Mouse (Mus musculus): ENCODE data around the gene Arhgef28. TPM values are rescaled to one million over a fixed set of nuclear protein-coding genes. Genes with fewer than 3 reads are reported as not detected.

Gene Arhgef28
- polyA plus RNA-seq, 1 experiment from 2014 or later: 10.8 TPM

GRCm38 (mm10) chr13:97902821-97903220, 303.4 kb downstream of the Arhgef28 start:
- H3K27ac ChIP-seq (replicated peaks in 1 of 2; ENCODE audit: control insufficient read depth in 1 of 2, insufficient read depth in 1 of 2, low read depth in 2 of 2, low read length in 2 of 2): no peak overlapping the region
- no peak for ATAC-seq (ENCODE audit: insufficient number of reproducible peaks, insufficient read depth, low FRiP score, low read depth)
- no peak overlapping the region for H3K9ac ChIP-seq (ENCODE audit: low read length)
- peaks cover 0 to 3% of the 10 kb centered on the region in 2 experiments; a peak in 1 of 4 replicates for H3K4me1 ChIP-seq (ENCODE audit: control insufficient read depth in 2 of 2, insufficient read depth in 2 of 2, low read length in 2 of 2)
- no peak overlapping the region for H3K4me2 ChIP-seq (ENCODE audit: low read length)
- H3K27me3 ChIP-seq (ENCODE audit: control insufficient read depth, insufficient read depth, low read length): no peaks in the 10 kb centered on the region
- H3K9me3 ChIP-seq (ENCODE audit: control insufficient read depth, low read length): no peaks in the 10 kb centered on the region
- WGBS: 87% methylated on average over 8 of the region's 8 CpGs
- H3K4me3 ChIP-seq (ENCODE audit: control insufficient read depth in 1 of 2, insufficient read depth in 1 of 2, low read depth in 1 of 2, low read length in 2 of 2): no peak overlapping the region
- no peaks in the 10 kb centered on the region for H3K36me3 ChIP-seq (ENCODE audit: control insufficient read depth, insufficient read depth, low read length)

- no peak overlapping the region for H3K4me3 ChIP-seq (ENCODE audit: control insufficient read depth in 1 of 2, insufficient read depth in 1 of 2, low read depth in 1 of 2, low read length in 2 of 2)
- H3K4me2 ChIP-seq (ENCODE audit: low read length): no peak overlapping the region
- no peak overlapping the region for H3K9ac ChIP-seq (ENCODE audit: low read length)
- no peaks in the 10 kb centered on the region for H3K36me3 ChIP-seq (ENCODE audit: control insufficient read depth, insufficient read depth, low read length)
- ATAC-seq (ENCODE audit: insufficient number of reproducible peaks, insufficient read depth, low FRiP score, low read depth): no peak
- peaks cover 0 to 3% of the 10 kb centered on the region in 2 experiments; a peak in 1 of 4 replicates for H3K4me1 ChIP-seq (ENCODE audit: control insufficient read depth in 2 of 2, insufficient read depth in 2 of 2, low read length in 2 of 2)
- no peaks in the 10 kb centered on the region for H3K27me3 ChIP-seq (ENCODE audit: control insufficient read depth, insufficient read depth, low read length)
- 53% methylated on average over 3 of the region's 3 CpGs for whole genome bisulfite sequencing
- no peaks in the 10 kb centered on the region for H3K9me3 ChIP-seq (ENCODE audit: control insufficient read depth, low read length)
- no peak overlapping the region for H3K27ac ChIP-seq (replicated peaks in 1 of 2; ENCODE audit: control insufficient read depth in 1 of 2, insufficient read depth in 1 of 2, low read depth in 2 of 2, low read length in 2 of 2)
These were observed 305.9 kb downstream of the Arhgef28 start for GRCm38 (mm10) chr13:97900380-97900758.

- no peak for ATAC-seq (ENCODE audit: insufficient number of reproducible peaks, insufficient read depth, low FRiP score, low read depth)
- Histone ChIP-seq H3K27ac (replicated peaks in 1 of 2; ENCODE audit: control insufficient read depth in 1 of 2, insufficient read depth in 1 of 2, low read depth in 2 of 2, low read length in 2 of 2) (no peak overlapping the region), H3K4me1 (ENCODE audit: control insufficient read depth in 2 of 2, insufficient read depth in 2 of 2, low read length in 2 of 2) (peaks cover 0 to 3% of the 10 kb centered on the region in 2 experiments; a peak in 1 of 4 replicates), H3K27me3 (ENCODE audit: control insufficient read depth, insufficient read depth, low read length) (no peaks in the 10 kb centered on the region), H3K9me3 (ENCODE audit: control insufficient read depth, low read length) (no peaks in the 10 kb centered on the region), H3K4me2 (ENCODE audit: low read length) (no peak overlapping the region), H3K36me3 (ENCODE audit: control insufficient read depth, insufficient read depth, low read length) (no peaks in the 10 kb centered on the region), H3K9ac (ENCODE audit: low read length) (no peak overlapping the region), H3K4me3 (ENCODE audit: control insufficient read depth in 1 of 2, insufficient read depth in 1 of 2, low read depth in 1 of 2, low read length in 2 of 2) (no peak overlapping the region)
- 69% methylated on average over 14 of the region's 14 CpGs for WGBS
These were observed 306.4 kb downstream of the Arhgef28 start for GRCm38 (mm10) chr13:97899604-97900379.

GRCm38 (mm10) chr13:97898590-97898989, 307.6 kb downstream of the Arhgef28 start:
- Histone ChIP-seq H3K9ac (ENCODE audit: low read length) (no peak overlapping the region), H3K27me3 (ENCODE audit: control insufficient read depth, insufficient read depth, low read length) (no peaks in the 10 kb centered on the region), H3K4me1 (ENCODE audit: control insufficient read depth in 2 of 2, insufficient read depth in 2 of 2, low read length in 2 of 2) (peaks cover 0 to 3% of the 10 kb centered on the region in 2 experiments; a peak in 1 of 4 replicates), H3K9me3 (ENCODE audit: control insufficient read depth, low read length) (no peaks in the 10 kb centered on the region), H3K4me3 (ENCODE audit: control insufficient read depth in 1 of 2, insufficient read depth in 1 of 2, low read depth in 1 of 2, low read length in 2 of 2) (no peak overlapping the region), H3K27ac (replicated peaks in 1 of 2; ENCODE audit: control insufficient read depth in 1 of 2, insufficient read depth in 1 of 2, low read depth in 2 of 2, low read length in 2 of 2) (no peak overlapping the region), H3K36me3 (ENCODE audit: control insufficient read depth, insufficient read depth, low read length) (no peaks in the 10 kb centered on the region), H3K4me2 (ENCODE audit: low read length) (no peak overlapping the region)
- WGBS: 53% methylated on average over 2 of the region's 2 CpGs
- ATAC-seq (ENCODE audit: insufficient number of reproducible peaks, insufficient read depth, low FRiP score, low read depth): no peak

- H3K36me3 ChIP-seq (ENCODE audit: control insufficient read depth, insufficient read depth, low read length): no peaks in the 10 kb centered on the region
- H3K27me3 ChIP-seq (ENCODE audit: control insufficient read depth, insufficient read depth, low read length): no peaks in the 10 kb centered on the region
- WGBS: 56% methylated on average over 10 of the region's 10 CpGs
- H3K27ac ChIP-seq (replicated peaks in 1 of 2; ENCODE audit: control insufficient read depth in 1 of 2, insufficient read depth in 1 of 2, low read depth in 2 of 2, low read length in 2 of 2): no peak overlapping the region
- H3K4me1 ChIP-seq (ENCODE audit: control insufficient read depth in 2 of 2, insufficient read depth in 2 of 2, low read length in 2 of 2): no peaks in the 10 kb centered on the region
- no peak overlapping the region for H3K4me2 ChIP-seq (ENCODE audit: low read length)
- no peak for ATAC-seq (ENCODE audit: insufficient number of reproducible peaks, insufficient read depth, low FRiP score, low read depth)
- no peak overlapping the region for H3K4me3 ChIP-seq (ENCODE audit: control insufficient read depth in 1 of 2, insufficient read depth in 1 of 2, low read depth in 1 of 2, low read length in 2 of 2)
- no peak overlapping the region for H3K9ac ChIP-seq (ENCODE audit: low read length)
- no peaks in the 10 kb centered on the region for H3K9me3 ChIP-seq (ENCODE audit: control insufficient read depth, low read length)
These were observed 313.0 kb downstream of the Arhgef28 start for GRCm38 (mm10) chr13:97893031-97893825.

- H3K27ac ChIP-seq (replicated peaks in 1 of 2; ENCODE audit: control insufficient read depth in 1 of 2, insufficient read depth in 1 of 2, low read depth in 2 of 2, low read length in 2 of 2): no peak overlapping the region
These were observed 314.0 kb downstream of the Arhgef28 start for GRCm38 (mm10) chr13:97892089-97892884.

GRCm38 (mm10) chr13:97888046-97888445, 318.2 kb downstream of the Arhgef28 start:
- ATAC-seq (ENCODE audit: insufficient number of reproducible peaks, insufficient read depth, low FRiP score, low read depth): no peak
- H3K27ac ChIP-seq (replicated peaks in 1 of 2; ENCODE audit: control insufficient read depth in 1 of 2, insufficient read depth in 1 of 2, low read depth in 2 of 2, low read length in 2 of 2): no peak overlapping the region
- no peak overlapping the region for H3K4me2 ChIP-seq (ENCODE audit: low read length)
- H3K36me3 ChIP-seq (ENCODE audit: control insufficient read depth, insufficient read depth, low read length): no peaks in the 10 kb centered on the region
- WGBS: 62% methylated on average over 6 of the region's 6 CpGs
- no peak overlapping the region for H3K4me3 ChIP-seq (ENCODE audit: control insufficient read depth in 1 of 2, insufficient read depth in 1 of 2, low read depth in 1 of 2, low read length in 2 of 2)
- H3K27me3 ChIP-seq (ENCODE audit: control insufficient read depth, insufficient read depth, low read length): no peaks in the 10 kb centered on the region
- no peaks in the 10 kb centered on the region for H3K9me3 ChIP-seq (ENCODE audit: control insufficient read depth, low read length)
- 0 out of 4 replicates have a peak, but pooled peaks cover 0 to 2% of the 10 kb centered on the region in 2 experiments for H3K4me1 ChIP-seq (ENCODE audit: control insufficient read depth in 2 of 2, insufficient read depth in 2 of 2, low read length in 2 of 2)
- no peak overlapping the region for H3K9ac ChIP-seq (ENCODE audit: low read length)

More at GRCm38 (mm10) chr13:97892089-97892884, 314.0 kb downstream of the Arhgef28 start:
- Histone ChIP-seq H3K36me3 (ENCODE audit: control insufficient read depth, insufficient read depth, low read length) (no peaks in the 10 kb centered on the region), H3K9ac (ENCODE audit: low read length) (no peak overlapping the region), H3K9me3 (ENCODE audit: control insufficient read depth, low read length) (no peaks in the 10 kb centered on the region), H3K4me2 (ENCODE audit: low read length) (no peak overlapping the region), H3K4me3 (ENCODE audit: control insufficient read depth in 1 of 2, insufficient read depth in 1 of 2, low read depth in 1 of 2, low read length in 2 of 2) (no peak overlapping the region), H3K4me1 (ENCODE audit: control insufficient read depth in 2 of 2, insufficient read depth in 2 of 2, low read length in 2 of 2) (no peaks in the 10 kb centered on the region), H3K27me3 (ENCODE audit: control insufficient read depth, insufficient read depth, low read length) (no peaks in the 10 kb centered on the region)
- ATAC-seq (ENCODE audit: insufficient number of reproducible peaks, insufficient read depth, low FRiP score, low read depth): no peak
- WGBS: 82% methylated on average over 15 of the region's 15 CpGs
